Mouse (Mus musculus) MEL (cell line): ENCODE data around the gene Olfr654. TPM values are rescaled to one million over a fixed set of nuclear protein-coding genes. Genes with fewer than 3 reads are reported as not detected.

Experiments
- DNase-seq: peaks from one replicate; pipeline ENCODE4 v3.0.0; 2011; ENCODE audit warnings: low read depth, low spot score
- H3K27ac ChIP-seq: 2 replicates; pipeline ENCODE4 v1.5.1; 2012; ENCODE audit warnings: low read depth, mild to moderate bottlenecking, control low read depth, low read length, moderate library complexity; ENCODE audit not compliant: control insufficient read depth
- H3K27me3 ChIP-seq, 2 experiments: fragments of 150-350 bp in 1 of 2; sonication (generic) in 1 of 2; 2 replicates each; pipeline ENCODE4 v1.6.1; 2012; ENCODE audit warnings: low read length in 2 of 2, mild to moderate bottlenecking in 2 of 2, improper control_type of control experiment in 1 of 2, moderate library complexity in 1 of 2; ENCODE audit not compliant: insufficient read depth in 2 of 2, control insufficient read depth in 1 of 2
- H3K36me3 ChIP-seq, 2 experiments: 2 replicates each; pipeline ENCODE4 v1.6.1; 2012 to 2014; ENCODE audit warnings: low read length in 2 of 2, improper control_type of control experiment in 1 of 2, inconsistent platforms in 1 of 2, mild to moderate bottlenecking in 1 of 2; ENCODE audit not compliant: insufficient read depth in 2 of 2, control insufficient read depth in 1 of 2
- H3K4me1 ChIP-seq, 2 experiments: fragments of 150-350 bp in 1 of 2; sonication (generic) in 1 of 2; 2 replicates each; pipeline ENCODE4 v1.6.1; 2012; ENCODE audit warnings: low read length in 2 of 2, improper control_type of control experiment in 1 of 2, mild to moderate bottlenecking in 1 of 2; ENCODE audit not compliant: insufficient read depth in 2 of 2, control insufficient read depth in 1 of 2
- H3K4me3 ChIP-seq, 2 experiments: fragments of 150-350 bp in 1 of 2; sonication (generic) in 1 of 2; 2 replicates each; pipeline ENCODE4 v1.5.1; 2012; ENCODE audit warnings: low read depth in 2 of 2, low read length in 2 of 2, mild to moderate bottlenecking in 2 of 2, moderate library complexity in 2 of 2, control low read depth in 1 of 2, improper control_type of control experiment in 1 of 2; ENCODE audit not compliant: control insufficient read depth in 1 of 2, insufficient read depth in 1 of 2
- H3K79me2 ChIP-seq: 2 replicates; pipeline ENCODE4 v1.6.1; 2012; ENCODE audit warnings: mild to moderate bottlenecking, low read length, moderate library complexity; ENCODE audit not compliant: control insufficient read depth, poor library complexity, insufficient read depth
- H3K9ac ChIP-seq: 2 replicates; pipeline ENCODE4 v1.6.1; 2012; ENCODE audit warnings: low read depth, mild to moderate bottlenecking, control low read depth, low read length, moderate library complexity; ENCODE audit not compliant: control insufficient read depth, poor library complexity, severe bottlenecking
- H3K9me3 ChIP-seq: fragments of 150-350 bp; sonication (generic); replicated peaks from 2 replicates; pipeline ENCODE4 v1.6.1; 2012; ENCODE audit warnings: mild to moderate bottlenecking, low read length, improper control_type of control experiment, moderate library complexity; ENCODE audit not compliant: insufficient read depth
- BHLHE40 ChIP-seq: IDR thresholded peaks from 2 replicates; pipeline ENCODE4 v1.6.1; 2012; ENCODE audit warnings: low read depth, mild to moderate bottlenecking, inconsistent platforms, low read length, improper control_type of control experiment, borderline replicate concordance
- CTCF ChIP-seq, 3 experiments: IDR thresholded peaks in 2 of 3; conservative IDR thresholded peaks in 1 of 3; 2 replicates each; pipeline ENCODE4 v1.5.1; 2011 to 2012; ENCODE audit warnings: low read length in 3 of 3, low read depth in 2 of 3, mild to moderate bottlenecking in 2 of 3, improper control_type of control experiment in 1 of 3, inconsistent platforms in 1 of 3, mixed read lengths in 1 of 3, moderate library complexity in 1 of 3; ENCODE audit not compliant: control insufficient read depth in 1 of 3, insufficient read depth in 1 of 3, poor library complexity in 1 of 3, severe bottlenecking in 1 of 3
- E2F4 ChIP-seq: IDR thresholded peaks from 2 replicates; pipeline ENCODE4 v1.6.1; 2011; ENCODE audit warnings: low read depth, low read length, improper control_type of control experiment, borderline replicate concordance
- ELF1 ChIP-seq: IDR thresholded peaks from 2 replicates; pipeline ENCODE4 v1.6.1; 2014; ENCODE audit warnings: low read depth, mild to moderate bottlenecking, inconsistent platforms, low read length, improper control_type of control experiment, moderate library complexity
- ETS1 ChIP-seq: IDR thresholded peaks from 2 replicates; pipeline ENCODE4 v1.6.1; 2012; ENCODE audit warnings: low read depth, mild to moderate bottlenecking, inconsistent platforms, low read length, improper control_type of control experiment, moderate library complexity
- GABPA ChIP-seq: IDR thresholded peaks from 2 replicates; pipeline ENCODE4 v1.6.1; 2012; ENCODE audit warnings: low read depth, mild to moderate bottlenecking, inconsistent platforms, low read length, improper control_type of control experiment, moderate library complexity
- GATA1 ChIP-seq: IDR thresholded peaks from 2 replicates; pipeline ENCODE4 v1.6.1; 2011; ENCODE audit warnings: low read depth, low read length, improper control_type of control experiment
- JUND ChIP-seq: IDR thresholded peaks from 2 replicates; pipeline ENCODE4 v1.6.1; 2011; ENCODE audit warnings: low read depth, mild to moderate bottlenecking, improper control_type of control experiment, low read length
- KAT2A ChIP-seq: conservative IDR thresholded peaks from 2 replicates; pipeline ENCODE4 v1.6.1; 2012; ENCODE audit warnings: low read depth, low read length, improper control_type of control experiment, inconsistent platforms
- MAFK ChIP-seq: IDR thresholded peaks from 2 replicates; pipeline ENCODE4 v1.6.1; 2011; ENCODE audit warnings: low read depth, mild to moderate bottlenecking, low read length, improper control_type of control experiment, borderline replicate concordance
- MAX ChIP-seq: IDR thresholded peaks from 2 replicates; pipeline ENCODE4 v1.6.1; 2011; ENCODE audit warnings: low read length, improper control_type of control experiment
- MAZ ChIP-seq: IDR thresholded peaks from 2 replicates; pipeline ENCODE4 v1.6.1; 2012; ENCODE audit warnings: low read depth, mild to moderate bottlenecking, inconsistent platforms, low read length, improper control_type of control experiment
- MYB ChIP-seq: IDR thresholded peaks from 2 replicates; pipeline ENCODE4 v1.6.1; 2011; ENCODE audit warnings: mild to moderate bottlenecking, low read depth, low read length, improper control_type of control experiment
- MYC ChIP-seq: IDR thresholded peaks from 2 replicates; pipeline ENCODE4 v1.6.1; 2011; ENCODE audit warnings: low read depth, mild to moderate bottlenecking, low read length, improper control_type of control experiment, moderate library complexity
- NRF1 ChIP-seq: IDR thresholded peaks from 2 replicates; pipeline ENCODE4 v1.6.1; 2014; ENCODE audit warnings: low read depth, mild to moderate bottlenecking, inconsistent platforms, low read length, improper control_type of control experiment, moderate library complexity; ENCODE audit not compliant: poor library complexity, insufficient read depth, severe bottlenecking
- POLR2A ChIP-seq, 2 experiments: IDR thresholded peaks; 2 replicates each; pipeline ENCODE4 v1.6.1; 2011 to 2012; ENCODE audit warnings: low read length in 2 of 2, mild to moderate bottlenecking in 2 of 2, control low read depth in 1 of 2, improper control_type of control experiment in 1 of 2, low read depth in 1 of 2, moderate library complexity in 1 of 2; ENCODE audit not compliant: control insufficient read depth in 1 of 2, insufficient read depth in 1 of 2, poor library complexity in 1 of 2
- POLR2AphosphoS5 ChIP-seq: IDR thresholded peaks from 2 replicates; pipeline ENCODE4 v1.6.1; 2012; ENCODE audit warnings: low read depth, borderline replicate concordance, mild to moderate bottlenecking, inconsistent platforms, low read length, moderate library complexity, mixed read lengths
- TBP ChIP-seq: IDR thresholded peaks from 2 replicates; pipeline ENCODE4 v1.8.0; 2011; ENCODE audit warnings: low read depth, low read length, improper control_type of control experiment
- TCF12 ChIP-seq: IDR thresholded peaks from 2 replicates; pipeline ENCODE4 v1.6.1; 2014; ENCODE audit warnings: low read depth, mild to moderate bottlenecking, inconsistent platforms, low read length, improper control_type of control experiment, moderate library complexity
- USF1 ChIP-seq: IDR thresholded peaks from 2 replicates; pipeline ENCODE4 v1.6.1; 2014; ENCODE audit warnings: low read depth, mild to moderate bottlenecking, inconsistent platforms, low read length, improper control_type of control experiment, moderate library complexity
- ZC3H11A ChIP-seq: IDR thresholded peaks from 2 replicates; pipeline ENCODE4 v1.6.1; 2012; ENCODE audit warnings: low read depth, mild to moderate bottlenecking, inconsistent platforms, low read length, improper control_type of control experiment
- ZKSCAN1 ChIP-seq: IDR thresholded peaks from 2 replicates; pipeline ENCODE4 v1.6.1; 2012; ENCODE audit warnings: low read depth, mild to moderate bottlenecking, inconsistent platforms, low read length, improper control_type of control experiment, moderate library complexity
- ZMIZ1 ChIP-seq: IDR thresholded peaks from 2 replicates; pipeline ENCODE4 v1.6.1; 2012; ENCODE audit warnings: low read depth, mild to moderate bottlenecking, inconsistent platforms, low read length, improper control_type of control experiment, moderate library complexity
- ZNF384 ChIP-seq: IDR thresholded peaks from 2 replicates; pipeline ENCODE4 v1.6.1; 2012; ENCODE audit warnings: low read depth, mild to moderate bottlenecking, inconsistent platforms, low read length, improper control_type of control experiment
- polyA plus RNA-seq, 2 experiments: library from polyadenylated mRNA; stranded (reverse) in 1 of 2; unstranded in 1 of 2; fragments of >175 nt in 1 of 2; fragments of >200 nt in 1 of 2; gene quantifications; 2 replicates each; pipeline versions ENCODE4 v1.2.1 to v1.2.4; 2012; ENCODE audit warnings: low replicate concordance in 2 of 2, low read depth in 1 of 2; ENCODE audit not compliant: insufficient read length in 2 of 2, insufficient read depth in 1 of 2, missing spikeins in 1 of 2
- total RNA-seq: library from RNA; depleted of rRNA; stranded (reverse); fragments of 300-350 nt; gene quantifications from 2 replicates; pipeline ENCODE4 v1.2.3, GENCODE M21; 2012; rRNA removed

The Olfr654 gene
- total RNA-seq (not detected in 2 replicates), polyA plus RNA-seq (not detected)

GRCm38 (mm10) chr7:104586725-104587124, at the start of gene Olfr654:
Gene Olfr654, plus strand, starts transcription at chr7:104587025.
- Histone ChIP-seq H3K36me3 (no peaks in the 10 kb centered on the region), H3K27me3 (no peaks in the 10 kb centered on the region), H3K9me3 (no peaks in the 10 kb centered on the region), H3K4me1 (no peaks in the 10 kb centered on the region), H3K79me2 (no peaks in the 10 kb centered on the region), H3K9ac (no peak within 1 kb of the TSS), H3K27ac (no peak within 1 kb of the TSS), H3K4me3 (no peak within 1 kb of the TSS)
- DNase-seq = no peak
- TF ChIP-seq ETS1 (no peak), ELF1 (no peak), TCF12 (no peak), GATA1 (no peak), ZC3H11A (no peak), GABPA (no peak), CTCF (IDR thresholded peaks at IDR 0.05 in 2 of 3, conservative IDR thresholded peaks at IDR 0.05 in 1 of 3; ENCODE audit: control insufficient read depth in 1 of 3, insufficient read depth in 1 of 3, low read depth in 2 of 3, low read length in 3 of 3, poor library complexity in 1 of 3, severe bottlenecking in 1 of 3) (no peak), MAX (no peak)

- no peak within 1 kb of the TSS for H3K4me3 ChIP-seq
- TF ChIP-seq MAX = no peak
- no peak for TF ChIP-seq ETS1
- TF ChIP-seq NRF1 = no peak
- TF ChIP-seq E2F4 = no peak
- TF ChIP-seq MYC = no peak
- TF ChIP-seq JUND = no peak
- TF ChIP-seq KAT2A = no peak
- no peak for TF ChIP-seq ZNF384
- no peak for TF ChIP-seq MAFK
- no peak for TF ChIP-seq ELF1
- no peaks in the 10 kb centered on the region for H3K79me2 ChIP-seq
- no peak for DNase-seq
- H3K27me3 ChIP-seq = no peaks in the 10 kb centered on the region
- H3K4me1 ChIP-seq = no peaks in the 10 kb centered on the region
- no peak within 1 kb of the TSS for H3K9ac ChIP-seq
- H3K9me3 ChIP-seq = no peaks in the 10 kb centered on the region
- no peak within 1 kb of the TSS for H3K27ac ChIP-seq
- H3K36me3 ChIP-seq = no peaks in the 10 kb centered on the region
Measured at GRCm38 (mm10) chr7:104549833-104550232, 37.0 kb upstream of the Olfr654 start, which contains the start of gene Olfr651. Gene Olfr651, plus strand, starts transcription at chr7:104550133.

- Histone ChIP-seq H3K27ac (no peak overlapping the region), H3K9ac (no peak overlapping the region), H3K27me3 (no peaks in the 10 kb centered on the region), H3K36me3 (no peaks in the 10 kb centered on the region), H3K4me1 (no peaks in the 10 kb centered on the region), H3K4me3 (no peak overlapping the region), H3K9me3 (no peaks in the 10 kb centered on the region), H3K79me2 (no peaks in the 10 kb centered on the region)
- no peak for DNase-seq
- no peak for TF ChIP-seq ZMIZ1
- no peak for TF ChIP-seq TCF12
- TF ChIP-seq MAZ = no peak
- no peak for TF ChIP-seq MYC
- no peak for TF ChIP-seq ZKSCAN1
- no peak for TF ChIP-seq CTCF (IDR thresholded peaks at IDR 0.05 in 2 of 3, conservative IDR thresholded peaks at IDR 0.05 in 1 of 3; ENCODE audit: control insufficient read depth in 1 of 3, insufficient read depth in 1 of 3, low read depth in 2 of 3, low read length in 3 of 3, poor library complexity in 1 of 3, severe bottlenecking in 1 of 3)
- TF ChIP-seq NRF1 = no peak
- no peak for TF ChIP-seq E2F4
- TF ChIP-seq POLR2AphosphoS5 = no peak
- TF ChIP-seq USF1 = no peak
- no peak for TF ChIP-seq ZC3H11A
- no peak for TF ChIP-seq ZNF384
- no peak for TF ChIP-seq TBP
- no peak for TF ChIP-seq POLR2A (IDR thresholded peaks at IDR 0.05; ENCODE audit: control insufficient read depth in 1 of 2, insufficient read depth in 1 of 2, low read depth in 1 of 2, low read length in 2 of 2, poor library complexity in 1 of 2)
- TF ChIP-seq MAFK = no peak
- TF ChIP-seq MYB = no peak
- TF ChIP-seq BHLHE40 = no peak
Measured at GRCm38 (mm10) chr7:104552700-104553099, 34.1 kb upstream of the Olfr654 start.
